Mouse (Mus musculus) CH12.LX (cell line): Measurements from ENCODE around the gene Chaf1a.

ENCODE experiments used
- BHLHE40 ChIP-seq: IDR thresholded peaks from 2 replicates; pipeline ENCODE4 v1.6.1; 2011; ENCODE audit warnings: mild to moderate bottlenecking, low read depth, low read length, improper control_type of control experiment
- CTCF ChIP-seq, 2 experiments: IDR thresholded peaks in 1 of 2; conservative IDR thresholded peaks in 1 of 2; 2 replicates each; pipeline ENCODE4 v1.5.1; 2011 to 2012; ENCODE audit warnings: low read depth in 2 of 2, low read length in 2 of 2, improper control_type of control experiment in 1 of 2, inconsistent platforms in 1 of 2, mild to moderate bottlenecking in 1 of 2, moderate library complexity in 1 of 2
- EP300 ChIP-seq: IDR thresholded peaks from 2 replicates; pipeline ENCODE4 v1.6.1; 2011; ENCODE audit warnings: low read length, improper control_type of control experiment
- HCFC1 ChIP-seq: IDR thresholded peaks from 2 replicates; pipeline ENCODE4 v1.6.1; 2012; ENCODE audit warnings: low read depth, mild to moderate bottlenecking, inconsistent platforms, low read length, improper control_type of control experiment
- KAT2A ChIP-seq: IDR thresholded peaks from 2 replicates; pipeline ENCODE4 v1.6.1; 2012; ENCODE audit warnings: low read length, improper control_type of control experiment, inconsistent platforms; ENCODE audit not compliant: insufficient replicate concordance
- MEF2A ChIP-seq: IDR thresholded peaks from 2 replicates; pipeline ENCODE4 v1.6.1; 2014; ENCODE audit warnings: low read depth, mild to moderate bottlenecking, inconsistent platforms, low read length, improper control_type of control experiment, borderline replicate concordance
- NELFE ChIP-seq: IDR thresholded peaks from 2 replicates; pipeline ENCODE4 v1.6.1; 2011; ENCODE audit warnings: low read depth, low read length, improper control_type of control experiment
- SMC3 ChIP-seq: IDR thresholded peaks from 2 replicates; pipeline ENCODE4 v1.6.1; 2011; ENCODE audit warnings: low read depth, low read length, improper control_type of control experiment
- USF2 ChIP-seq: conservative IDR thresholded peaks from 2 replicates; pipeline ENCODE4 v1.6.1; 2011; ENCODE audit warnings: low read depth, low read length, improper control_type of control experiment

GRCm38 (mm10) chr17:56024931-56025330, 15.3 kb upstream of the Chaf1a start:
- TF ChIP-seq BHLHE40 (no peak), CTCF (conservative IDR thresholded peaks at IDR 0.05 in 1 of 2, IDR thresholded peaks at IDR 0.05 in 1 of 2; ENCODE audit: low read depth in 2 of 2, low read length in 2 of 2) (no peak), EP300 (no peak), HCFC1 (no peak), KAT2A (no peak), USF2 (no peak), MEF2A (no peak), SMC3 (no peak), NELFE (no peak)
